Mouse (Mus musculus) kidney, adult 2 months (tissue): ENCODE measurements around the gene Ces1g.

Experiments used
- CTCF ChIP-seq: fragments of 200-500 bp; conservative IDR thresholded peaks from 2 replicates; pipeline ENCODE4 v1.5.1; 2011; ENCODE audit warnings: low read depth, mild to moderate bottlenecking, control low read depth, low read length, moderate library complexity, mixed read lengths; ENCODE audit not compliant: insufficient read depth, insufficient read length
- POLR2A ChIP-seq: fragments of 200-500 bp; IDR thresholded peaks from one replicate; pipeline ENCODE4 v1.6.1; 2011; ENCODE audit warnings: low read depth, low read length, control low read depth

GRCm38 (mm10) chr8:93273321-93273720 lies 63.8 kb downstream of the Ces1g start:
- TF ChIP-seq POLR2A, result no peak
- TF ChIP-seq CTCF, result no peak
